In the genomic region with DNA sequence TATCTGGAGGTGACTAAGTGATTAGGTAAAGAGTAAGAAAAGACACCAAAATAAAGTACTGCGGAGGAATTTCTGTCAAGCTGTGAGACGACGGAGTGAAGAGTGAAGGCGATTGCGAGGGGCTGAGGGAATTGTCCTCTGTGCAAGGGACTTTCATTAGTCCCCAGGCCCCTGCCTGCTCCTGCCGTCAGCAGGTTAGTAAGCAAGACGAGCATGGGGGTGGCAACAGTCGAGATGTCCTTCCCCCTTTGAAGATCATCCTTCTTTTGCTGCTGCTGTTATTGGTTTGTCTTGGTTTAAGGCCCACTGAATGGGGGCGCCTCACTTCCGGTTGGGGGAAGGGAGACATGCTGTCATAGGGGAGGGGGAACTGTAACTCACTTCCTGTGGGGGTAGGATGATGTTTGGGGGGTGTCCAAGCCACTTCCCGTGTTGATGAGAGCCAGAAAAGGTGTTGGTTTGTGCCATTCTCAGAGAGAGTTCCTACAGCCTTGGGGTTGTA, we compare ENCODE assay signal across 7 mouse cellular contexts. TPM values are rescaled to one million over a fixed set of nuclear protein-coding genes. Genes with fewer than 3 reads are reported as not detected.
A peak's percentile ranks its signal among the peaks of the same experiment; 100 is the strongest.
DNase-seq lines count a peak whose midpoint lies in the region; ATAC-seq and TF ChIP-seq lines count a peak whose summit lies in the region.

No protein-coding gene starts in this region.

- peak overlapping the region; percentile 76 for H3K9ac ChIP-seq in midbrain, embryonic 12.5 days (replicated peaks)

- peak; percentile 31; the same call in 1 of the 2 replicates for TF ChIP-seq POLR2A in spleen, adult 2 months (IDR thresholded peaks at IDR 0.05; ENCODE audit: low read depth, low read length)

- peak; percentile 21 for ATAC-seq in midbrain, embryonic 12.5 days (ENCODE audit: low FRiP score, low read depth)

- peak overlapping the region; percentile 71 for H3K4me2 ChIP-seq in midbrain, embryonic 12.5 days (replicated peaks)

- no peaks in the 10 kb centered on the region for H3K27me3 ChIP-seq in limb, embryonic 10.5 days (ENCODE audit: low read depth, poor library complexity, severe bottlenecking)
- H3K27me3 ChIP-seq in midbrain, embryonic 12.5 days, result no peaks in the 10 kb centered on the region
- H3K27me3 ChIP-seq in spleen, adult 2 months (ENCODE audit: control insufficient read depth, insufficient read depth, low read length), result no peaks in the 10 kb centered on the region

- no peaks in the 10 kb centered on the region for H3K36me3 ChIP-seq in limb, embryonic 10.5 days
- no peaks in the 10 kb centered on the region for H3K36me3 ChIP-seq in midbrain, embryonic 12.5 days
- H3K36me3 ChIP-seq in spleen, adult 2 months (ENCODE audit: control insufficient read depth, insufficient read depth, low read length), result no peaks in the 10 kb centered on the region

- DNase-seq in adrenal gland, adult 18-20 months (ENCODE audit: low spot score in 2 of 2), result peak; percentile 51 to 63
- peak; percentile 87 for DNase-seq in embryo, embryonic 11 days
- DNase-seq in gastrocnemius, postnatal 25 days, result peak; percentile 76
- DNase-seq in kidney, adult 11 months, result peak; percentile 78
- DNase-seq in limb, embryonic 10.5 days (ENCODE audit: low spot score), result peak; percentile 82
- peak; percentile 80 to 94 for DNase-seq in spleen, adult 2 months (ENCODE audit: low read depth in 1 of 2, low spot score in 2 of 2)

- H3K9me3 ChIP-seq in limb, embryonic 10.5 days (replicated peaks), result no peaks in the 10 kb centered on the region
- H3K9me3 ChIP-seq in midbrain, embryonic 12.5 days, result no peaks in the 10 kb centered on the region

- no peak for TF ChIP-seq CTCF in spleen, adult 2 months (IDR thresholded peaks at IDR 0.05; ENCODE audit: extremely low read depth, insufficient read depth, insufficient read length, insufficient replicate concordance)

- WGBS in limb, embryonic 10.5 days, result 2% methylated on average over 11 of the region's 11 CpGs
- 0% methylated on average over 11 of the region's 11 CpGs for WGBS in midbrain, embryonic 12.5 days
- under 1% methylated on average over 11 of the region's 11 CpGs for WGBS in spleen, adult 2 months

- peak overlapping the region; percentile 95 for H3K27ac ChIP-seq in limb, embryonic 10.5 days
- peak overlapping the region; percentile 94 for H3K27ac ChIP-seq in midbrain, embryonic 12.5 days (replicated peaks)
- H3K27ac ChIP-seq in spleen, adult 2 months (ENCODE audit: insufficient read depth, low read length), result peak overlapping the region; percentile 96

- peak overlapping the region; percentile 81 for H3K4me3 ChIP-seq in limb, embryonic 10.5 days
- H3K4me3 ChIP-seq in midbrain, embryonic 12.5 days, result peak overlapping the region; percentile 83
- H3K4me3 ChIP-seq in spleen, adult 2 months (ENCODE audit: extremely low read depth, insufficient read depth, insufficient read length), result peak overlapping the region; percentile 62

- peaks cover 21% of the 10 kb centered on the region for H3K4me1 ChIP-seq in limb, embryonic 10.5 days
- peaks cover 25% of the 10 kb centered on the region for H3K4me1 ChIP-seq in midbrain, embryonic 12.5 days
- peaks cover 9% of the 10 kb centered on the region for H3K4me1 ChIP-seq in spleen, adult 2 months (ENCODE audit: control insufficient read depth, insufficient read depth, insufficient read length)

RNA-seq across cellular contexts. Expression of gene Hmg20a, which starts 0.4 kb away (rescaled TPM):
- total RNA-seq in adrenal gland, adult 18-20 months (2021), result 10 to 100 TPM; 31.5 to 37.5 TPM
- 10 to 100 TPM; 13.0 to 13.7 TPM for total RNA-seq in gastrocnemius, postnatal 25 days (2021)
- 56.2 and 67.5 TPM in 2 replicates for polyA plus RNA-seq in limb, embryonic 10.5 days (2016; fragmentation: Nextera tagmentation; extraction: Ambion mirVana)
- 80.5 and 85.8 TPM in 2 replicates for polyA plus RNA-seq in midbrain, embryonic 12.5 days (2016; fragmentation: Nextera tagmentation; extraction: Ambion mirVana)
- polyA plus RNA-seq in spleen, adult 2 months (2012; rRNA removed), result 17.6 and 19.2 TPM in 2 replicates

RNA-seq across cellular contexts. Expression of gene Peak1, which starts 0.9 kb away (rescaled TPM):
- 10 to 100 TPM; 31.0 to 37.7 TPM for total RNA-seq in adrenal gland, adult 18-20 months (2021)
- total RNA-seq in gastrocnemius, postnatal 25 days (2021), result 10 to 100 TPM; 13.1 to 14.3 TPM
- polyA plus RNA-seq in limb, embryonic 10.5 days (2016; fragmentation: Nextera tagmentation; extraction: Ambion mirVana), result 5.3 and 6.1 TPM in 2 replicates
- 3.9 and 5.0 TPM in 2 replicates for polyA plus RNA-seq in midbrain, embryonic 12.5 days (2016; fragmentation: Nextera tagmentation; extraction: Ambion mirVana)
- 8.2 and 8.5 TPM in 2 replicates for polyA plus RNA-seq in spleen, adult 2 months (2012; rRNA removed)

Comparison
In these comparisons a context has a peak if more than half of its experiments do, and no peak if none do; other contexts are left out.
1. Peak in every context shown above with its lines: DNase-seq, ATAC-seq, H3K4me3 ChIP-seq and H3K27ac ChIP-seq.